22 mouse cellular contexts compared by ENCODE assay signal in genomic region chr12:110970408-110970807, GRCm38 (mm10).
"Had no signal": no experiment of that assay in that cellular context is flagged by ENCODE, and none has a peak within 500 bp of the region (broad histone marks: within the 10 kb centered on the region; RNA-seq: fewer than 3 reads in every experiment).

No protein-coding gene starts in this region.

- H3K4me2 ChIP-seq: limb, embryonic 12.5 days; limb, embryonic 15.5 days; neural tube, embryonic 12.5 days; neural tube, embryonic 15.5 days had no signal

- H3K9ac ChIP-seq: limb, embryonic 12.5 days; limb, embryonic 15.5 days; neural tube, embryonic 12.5 days; neural tube, embryonic 15.5 days had no signal

- DNase-seq: kidney, adult 2 months; kidney, postnatal 25 days; layer of hippocampus, adult 9-11 months; left cerebral cortex, postnatal 4 days; lung, adult 2 months; lung, postnatal 14 days; lung, postnatal 4 days; midbrain, embryonic 14.5 days; right cerebral cortex, adult 18-20 months; right cerebral cortex, postnatal 14 days; right cerebral cortex, postnatal 4 days; thymus, adult 2 months; thymus, postnatal 14 days; thymus, postnatal 4 days had no signal

- H3K27ac ChIP-seq: kidney, postnatal 0 days; layer of hippocampus, adult 2 months; limb, embryonic 12.5 days; limb, embryonic 15.5 days; neural tube, embryonic 12.5 days; neural tube, embryonic 15.5 days; stomach, postnatal 0 days had no signal

- H3K4me1 ChIP-seq: limb, embryonic 12.5 days; neural tube, embryonic 12.5 days; neural tube, embryonic 15.5 days had no signal

- H3K9me3 ChIP-seq: limb, embryonic 12.5 days; limb, embryonic 15.5 days; neural tube, embryonic 12.5 days; neural tube, embryonic 15.5 days had no signal

- ATAC-seq: intestine, postnatal 0 days had no signal

- H3K4me3 ChIP-seq: layer of hippocampus, adult 2 months; limb, embryonic 12.5 days; limb, embryonic 15.5 days; neural tube, embryonic 12.5 days; neural tube, embryonic 15.5 days had no signal

- H3K27me3 ChIP-seq: limb, embryonic 12.5 days; limb, embryonic 15.5 days; neural tube, embryonic 12.5 days; neural tube, embryonic 15.5 days had no signal
